Mouse (Mus musculus): Measurements from ENCODE around the gene Zdhhc25.

Zdhhc25 gene

DNA sequence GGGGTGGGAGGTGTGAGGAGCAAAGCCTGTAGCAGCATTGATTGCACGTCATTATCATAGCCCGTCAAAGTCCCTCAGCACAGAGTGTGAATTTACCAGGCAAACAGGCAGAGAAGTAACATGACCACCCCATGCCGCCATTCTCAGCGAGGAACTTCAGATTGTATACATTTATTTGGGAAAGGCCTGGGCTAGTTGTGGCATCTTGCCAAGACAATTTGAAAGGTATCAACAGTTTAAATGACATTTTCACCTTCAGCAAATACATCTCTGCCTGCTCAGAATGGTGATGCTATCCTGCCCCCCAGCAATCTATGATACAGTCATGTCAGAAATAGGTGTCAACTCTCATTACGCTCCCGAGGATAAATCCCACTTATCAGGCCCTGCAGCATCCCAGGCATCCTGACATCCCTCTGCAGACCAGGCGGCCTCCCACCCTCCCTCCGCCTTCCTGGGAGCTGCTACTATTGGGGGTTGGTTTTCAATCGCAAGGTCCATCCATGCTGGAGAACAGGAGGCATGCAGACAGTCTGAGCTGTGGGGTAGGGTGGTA is 28.8 kb downstream of the Zdhhc25 start:
- no peak for DNase-seq (ENCODE audit: low spot score in 2 of 2)

DNA sequence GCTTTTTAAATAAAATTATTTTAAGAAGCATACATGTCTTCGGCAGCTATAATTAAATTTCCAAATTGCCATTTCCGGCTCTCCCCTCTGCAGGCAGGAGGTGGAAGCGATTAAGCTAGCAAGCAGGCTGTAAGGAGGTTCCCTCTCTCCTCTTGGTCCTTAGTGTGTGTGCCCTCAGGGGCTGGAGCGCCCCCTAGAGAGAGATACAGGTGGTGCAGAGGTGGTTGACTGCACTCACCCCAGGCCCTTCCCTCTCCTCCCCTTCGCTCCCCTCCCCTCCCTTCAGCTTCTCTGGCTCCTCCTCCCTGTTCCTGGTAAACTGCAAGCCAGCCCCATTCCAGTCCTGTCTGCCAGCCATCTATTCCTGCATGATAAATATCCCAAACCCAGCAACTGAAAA is 35.1 kb downstream of the Zdhhc25 start:
- DNase-seq (ENCODE audit: low spot score in 2 of 2): no peak

DNA sequence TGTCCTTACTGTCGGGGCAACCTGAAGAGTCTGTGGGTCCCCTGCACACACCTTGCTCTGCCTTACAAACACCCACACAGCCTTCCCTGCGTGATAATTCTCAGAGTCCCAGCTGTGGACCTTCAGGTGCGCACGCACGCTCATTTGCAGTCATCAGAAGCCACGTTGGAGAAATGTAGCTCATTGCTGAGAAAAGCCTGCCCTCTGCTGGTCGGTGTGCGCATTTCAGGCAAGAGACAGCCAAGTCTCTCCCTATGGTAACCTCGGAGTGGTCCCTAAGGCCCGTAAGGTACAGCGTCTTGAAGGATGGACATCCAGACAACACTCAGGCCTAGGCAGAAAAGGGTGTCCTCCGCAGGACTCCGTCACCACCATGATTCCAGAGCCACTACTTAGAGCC is 50.9 kb downstream of the Zdhhc25 start:
- peak; percentile 58 to 82 for DNase-seq (ENCODE audit: low spot score in 2 of 2)

Data from frontal cortex, postnatal 14 days (tissue).